Mouse (Mus musculus) left cerebral cortex, adult 2 months (tissue): ENCODE results near the gene Apoe. TPM values are rescaled to one million over a fixed set of nuclear protein-coding genes. Genes with fewer than 3 reads are reported as not detected.
A peak's percentile ranks its signal among the peaks of the same experiment; 100 is the strongest.

Source experiments
- DNase-seq, 2 experiments: peaks; one replicate each; pipeline ENCODE4 v3.0.0; 2021 to 2022; ENCODE audit warnings: low spot score in 2 of 2, mixed read lengths in 1 of 2; ENCODE audit errors: extremely low spot score in 1 of 2
- H3K27ac ChIP-seq: fragments of 200-600 bp; 2 replicates; pipeline ENCODE4 v1.8.1; 2022
- H3K4me3 ChIP-seq: fragments of 200-600 bp; 2 replicates; pipeline ENCODE4 v1.8.1; 2022
- CTCF ChIP-seq: fragments of 200-600 bp; IDR thresholded peaks from 2 replicates; pipeline ENCODE4 v1.8.1; 2022; ENCODE audit warnings: antibody characterized with exemption, mild to moderate bottlenecking, moderate library complexity
- intact Hi-C: fragments of 180-260 bp; cut with DNase I; formaldehyde crosslinking; loops from one replicate; pipeline ENCODE4 v1.15.1; 2025
- long read RNA-seq, 2 experiments: library from polyadenylated mRNA; stranded (forward); transcript quantifications; one replicate each; pipeline ENCODE4 v2.0.0; 2021; ENCODE audit warnings: borderline mapping rate in 2 of 2
- total RNA-seq, 2 experiments: library from RNA; stranded (reverse); gene quantifications; 2 replicates each; pipeline ENCODE4 v1.2.3; 2021

Gene Apoe
- 1,000 to 10,000 TPM; 1,824 to 1,912 TPM for total RNA-seq
- long read RNA-seq, experiment 1, transcript Apoe-206 (4 exons, 1,408 nt) = major isoform, 1,614 of 2,641 reads
- long read RNA-seq, experiment 1, transcript Apoe-205 (3 exons, 1,221 nt) = minor isoform, 41 of 2,641 reads
- long read RNA-seq, experiment 1, partial matches to known transcripts = 9 of 2,641 reads
- long read RNA-seq, experiment 1, other reads (novel, unspliced or antisense) = 971 of 2,641 reads
- long read RNA-seq, experiment 2, transcript Apoe-205 (3 exons, 1,221 nt) = minor isoform, 22 of 2,339 reads
- long read RNA-seq, experiment 2, transcript Apoe-206 (4 exons, 1,408 nt) = major isoform, 1,649 of 2,339 reads
- long read RNA-seq, experiment 2, transcript Apoe-208 (2 exons, 472 nt) = minor isoform, 5 of 2,339 reads
- long read RNA-seq, experiment 2, partial matches to known transcripts = 8 of 2,339 reads
- long read RNA-seq, experiment 2, other reads (novel, unspliced or antisense) = 649 of 2,339 reads

GRCm38 (mm10) chr7:19698907-19699826 lies at the start of gene Apoe:
Gene Apoe, minus strand, starts transcription at chr7:19699188.
- no peak for TF ChIP-seq CTCF
- Histone ChIP-seq H3K27ac (peak within 1 kb of the TSS; percentile 69), H3K4me3 (peak within 1 kb of the TSS; percentile 43)
- peak; percentile 49 to 70 for DNase-seq
- intact Hi-C loops = no loop called here

GRCm38 (mm10) chr7:19747420-19748218 lies 48.6 kb upstream of the Apoe start:
- intact Hi-C loops = no loop called here
- Histone ChIP-seq H3K27ac (no peak overlapping the region), H3K4me3 (0 out of 2 replicates have a peak overlapping the region, but pooled peaks have one; percentile 5)
- no peak for DNase-seq
- no peak for TF ChIP-seq CTCF

DNA sequence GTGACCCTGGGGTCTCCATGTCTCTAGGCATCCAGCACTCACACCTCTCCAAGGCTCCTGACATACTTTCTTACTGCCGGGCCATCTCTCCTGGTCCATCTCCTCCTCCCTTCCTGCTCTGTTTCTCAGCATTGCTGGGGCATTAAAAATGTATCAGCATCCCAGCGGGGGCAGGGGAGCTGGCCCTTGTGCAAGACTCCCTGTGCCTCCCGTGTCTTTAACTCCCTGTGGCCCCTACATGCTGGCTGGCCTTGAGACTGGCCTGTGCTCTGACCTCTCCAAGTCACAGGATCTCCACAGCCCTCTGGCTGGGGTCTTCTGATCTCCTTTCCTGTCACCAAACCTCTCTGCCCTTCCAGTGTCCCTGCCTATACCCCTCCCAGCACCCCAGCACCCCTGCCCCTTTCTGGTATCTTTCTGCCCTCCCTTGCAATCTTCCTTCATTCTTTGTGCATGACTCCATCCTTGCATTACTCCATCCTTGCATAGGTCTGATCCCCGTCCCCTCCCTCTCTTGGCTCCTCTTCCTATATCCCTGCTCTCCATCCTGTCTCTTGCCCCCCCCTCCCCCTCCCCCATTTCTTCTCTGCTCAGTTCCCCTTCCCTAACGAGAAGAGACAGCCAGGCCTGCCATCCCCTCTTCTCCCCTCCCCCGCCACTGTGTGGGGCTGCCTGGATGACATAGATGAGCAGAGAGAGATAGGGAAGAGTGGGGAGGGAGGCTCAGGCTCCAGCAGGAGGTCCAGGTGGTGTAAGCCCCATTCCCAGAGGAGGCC lies 47.6 kb upstream of the Apoe start:
- Histone ChIP-seq H3K27ac (no peak overlapping the region), H3K4me3 (no peak overlapping the region)
- TF ChIP-seq CTCF = no peak
- intact Hi-C loops = no loop called here
- DNase-seq = no peak

DNA sequence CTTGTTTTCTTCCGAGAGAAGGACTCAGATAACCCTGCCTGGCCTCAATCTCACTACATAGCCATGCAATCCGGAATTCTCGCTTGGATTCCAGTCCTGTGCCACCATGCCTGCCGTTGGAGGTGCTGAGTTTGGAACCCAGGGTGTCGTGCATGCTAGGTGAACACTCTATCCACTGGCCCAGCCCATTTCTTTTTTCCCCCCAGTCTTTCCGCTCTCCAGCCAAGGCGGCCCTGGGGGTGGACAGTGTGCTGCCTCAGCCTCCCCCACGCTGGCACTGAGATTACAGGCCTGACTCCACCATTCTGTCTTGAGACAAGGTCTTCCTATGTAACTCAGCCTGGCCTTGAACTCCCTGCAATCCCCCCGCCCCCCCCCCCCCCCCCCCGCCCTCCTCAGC lies 47.0 kb upstream of the Apoe start:
- no peak overlapping the region for H3K27ac ChIP-seq
- H3K4me3 ChIP-seq = no peak overlapping the region
- intact Hi-C loops = no loop called here
- DNase-seq = no peak
- TF ChIP-seq CTCF = no peak

- no peak for TF ChIP-seq CTCF
- Histone ChIP-seq H3K4me3 (no peak overlapping the region), H3K27ac (no peak overlapping the region)
- no peak for DNase-seq
- intact Hi-C loops = no loop called here
Measured at GRCm38 (mm10) chr7:19744590-19745385, 45.8 kb upstream of the Apoe start.

GRCm38 (mm10) chr7:19743791-19744190 lies 44.8 kb upstream of the Apoe start:
- DNase-seq = no peak
- intact Hi-C loops = no loop called here
- Histone ChIP-seq H3K4me3 (no peak overlapping the region), H3K27ac (no peak overlapping the region)
- TF ChIP-seq CTCF = no peak

DNA sequence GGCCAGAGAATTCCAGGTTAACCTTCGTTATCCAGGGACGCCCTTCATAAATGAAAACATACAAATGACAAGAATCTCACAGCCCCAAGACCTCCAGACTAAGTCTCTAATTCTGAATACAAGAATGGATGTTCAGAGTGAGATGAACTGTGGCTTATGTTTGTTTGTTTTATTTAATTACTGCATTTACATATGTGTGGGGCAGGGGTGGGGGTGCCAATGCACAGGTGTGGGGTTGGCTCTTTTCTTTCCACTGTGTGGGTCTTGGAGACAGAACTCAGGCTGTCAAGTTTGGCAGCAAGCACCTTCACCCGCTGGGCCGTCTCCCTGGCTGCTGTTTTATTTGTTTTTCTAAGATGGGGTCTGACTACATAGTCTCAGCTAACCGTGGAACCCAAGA lies 43.5 kb upstream of the Apoe start:
- H3K4me3 ChIP-seq = no peak overlapping the region
- intact Hi-C loops = no loop called here
- no peak overlapping the region for H3K27ac ChIP-seq
- no peak for DNase-seq
- TF ChIP-seq CTCF = no peak

DNA sequence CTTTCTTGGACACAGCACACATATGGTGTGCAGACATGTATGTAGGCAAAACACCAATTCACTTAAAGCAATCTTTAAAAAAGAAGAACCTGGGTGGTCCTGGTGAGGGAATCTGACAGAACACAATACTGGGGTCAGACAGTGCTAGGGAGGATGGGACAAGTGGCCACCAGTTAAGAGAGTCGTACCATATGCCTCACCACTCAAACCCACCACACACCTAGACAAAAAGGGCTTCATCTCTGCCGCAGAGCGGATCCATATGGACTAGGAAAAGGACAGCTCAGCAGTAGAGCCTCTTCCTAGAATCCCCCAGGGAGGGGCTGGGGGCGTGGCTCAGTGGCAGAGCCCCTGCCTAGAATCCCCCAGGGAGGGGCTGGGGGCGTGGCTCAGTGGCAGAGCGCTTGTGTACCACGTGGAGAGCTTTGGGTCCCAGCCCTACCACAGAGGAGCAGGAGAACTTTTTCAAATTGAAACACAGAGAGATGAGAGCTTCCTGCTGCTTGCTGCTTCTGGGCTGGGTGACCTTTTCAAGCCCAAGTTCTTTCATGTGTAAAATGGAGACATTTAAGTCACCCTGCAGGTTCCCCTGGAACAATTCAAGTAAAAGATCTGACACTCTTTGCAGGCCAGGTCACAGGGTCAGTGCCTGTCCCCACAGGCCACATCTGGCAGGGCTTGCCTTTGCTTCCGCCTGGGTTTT lies 42.5 kb upstream of the Apoe start:
- no peak for DNase-seq
- no peak overlapping the region for H3K27ac ChIP-seq
- TF ChIP-seq CTCF = no peak
- intact Hi-C loops = no loop called here
- no peak overlapping the region for H3K4me3 ChIP-seq

DNA sequence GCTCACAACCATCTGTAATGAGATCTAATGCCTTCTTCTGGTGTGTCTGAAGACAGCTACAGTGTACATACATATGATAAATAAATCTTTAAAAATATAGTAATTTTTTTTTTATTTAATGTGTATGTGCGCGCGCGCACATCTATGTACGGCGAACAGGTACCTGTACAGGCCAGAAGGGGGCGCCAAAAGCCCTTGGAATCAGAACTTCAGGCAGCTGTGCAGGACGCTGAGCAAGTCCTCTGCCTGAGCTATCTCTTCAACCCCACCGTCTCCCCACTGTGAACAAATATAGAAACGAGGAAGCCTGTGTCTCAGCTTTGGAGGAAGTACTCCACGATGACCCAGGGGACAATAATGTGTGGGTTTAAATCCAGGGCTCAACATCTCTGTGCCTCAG lies 41.3 kb upstream of the Apoe start:
- no peak for DNase-seq
- intact Hi-C loops = no loop called here

DNA sequence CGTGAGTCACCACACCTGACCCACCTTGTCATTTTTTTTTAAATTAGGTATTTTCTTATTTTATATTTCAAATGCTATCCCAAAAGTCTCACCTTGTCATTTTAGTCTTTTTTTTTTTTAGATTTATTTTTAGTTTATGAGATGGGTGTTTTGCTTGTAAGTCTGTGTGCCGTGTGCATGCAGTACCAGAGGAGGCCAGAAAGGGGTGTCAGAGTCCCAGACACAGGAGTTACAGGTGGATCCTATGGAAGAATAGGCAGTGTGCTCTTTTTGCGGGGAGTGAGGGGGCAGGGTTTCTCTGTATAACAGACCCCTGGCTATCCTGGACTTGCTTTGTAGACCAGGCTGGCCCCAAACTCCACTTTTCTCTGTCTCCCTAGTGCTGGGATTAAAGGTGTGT lies 39.8 kb upstream of the Apoe start:
- no peak for DNase-seq
- H3K4me3 ChIP-seq = no peak overlapping the region
- intact Hi-C loops = no loop called here
- no peak; the same call in none of the 2 replicates for TF ChIP-seq CTCF
- no peak overlapping the region for H3K27ac ChIP-seq

More for the DNA sequence above, 41.3 kb upstream of the Apoe start:
- H3K4me3 ChIP-seq = no peak overlapping the region
- peak; percentile 28 for TF ChIP-seq CTCF
- H3K27ac ChIP-seq = no peak overlapping the region
